Mouse (Mus musculus): ENCODE results near the gene Tcte3.
"Not testable (repeated sequence)": the region's sequence is repeated elsewhere in the genome, so short reads cannot be mapped to it uniquely, and the experiment has no call there.

Tcte3 gene

DNA sequence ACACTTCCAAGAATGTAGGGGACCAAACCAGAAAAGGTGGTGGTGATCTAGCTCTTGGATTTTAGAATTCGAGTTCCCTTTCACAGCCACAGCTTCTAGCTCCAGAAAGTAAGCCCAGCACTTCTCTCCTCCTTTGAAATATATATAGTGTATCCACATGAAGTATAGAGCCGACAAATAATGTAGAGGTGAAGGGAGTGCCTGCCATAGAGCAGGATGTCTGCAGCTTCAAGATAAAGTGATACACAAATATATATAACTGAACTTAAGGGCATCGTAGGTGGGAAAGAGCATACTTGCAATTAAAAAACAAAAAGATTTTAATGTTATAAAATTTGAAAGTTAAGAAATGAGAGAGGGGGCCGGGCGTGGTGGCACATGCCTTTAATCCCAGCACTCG is 15.8 kb downstream of the Tcte3 start:
- DNase-seq, result not testable (repeated sequence)

DNA sequence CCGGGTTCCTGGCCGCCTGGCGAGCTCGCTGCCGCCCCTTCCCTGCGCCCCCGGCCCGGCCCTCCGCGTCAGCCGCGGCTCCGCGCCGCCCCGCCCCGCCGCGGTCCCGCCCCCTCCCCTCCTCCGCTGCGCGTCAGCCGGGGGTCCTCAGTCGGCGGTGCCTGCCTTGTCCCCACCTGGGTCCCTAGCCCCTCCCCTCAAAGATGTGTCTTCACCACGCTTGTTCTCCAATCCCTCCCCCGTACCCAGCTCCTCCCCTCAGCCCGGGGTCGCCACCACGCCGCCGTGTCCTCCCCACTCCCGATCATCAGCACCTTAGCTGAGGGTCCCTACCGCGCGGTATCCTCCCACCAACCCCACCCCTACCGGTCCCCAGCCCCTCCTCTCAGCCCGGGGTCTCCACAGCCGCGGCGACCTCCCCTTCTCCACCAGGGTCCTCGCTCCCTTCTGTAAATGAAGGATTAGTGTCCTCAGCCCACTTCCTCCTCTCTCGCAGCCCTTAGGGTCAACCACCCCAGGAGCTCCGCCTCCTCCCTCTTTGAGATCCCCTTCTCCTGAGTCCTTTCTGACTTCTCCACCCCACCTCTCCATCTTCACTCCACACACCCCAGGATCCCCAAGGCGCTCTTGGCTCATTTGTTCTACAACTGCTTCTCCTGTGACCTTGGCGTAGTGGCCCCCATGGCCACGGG is 16.6 kb downstream of the Tcte3 start:
- DNase-seq, result not testable (repeated sequence)

- DNase-seq, result not testable (repeated sequence)
Measured at GRCm38 (mm10) chr17:15023878-15024492, 17.3 kb downstream of the Tcte3 start.

DNA sequence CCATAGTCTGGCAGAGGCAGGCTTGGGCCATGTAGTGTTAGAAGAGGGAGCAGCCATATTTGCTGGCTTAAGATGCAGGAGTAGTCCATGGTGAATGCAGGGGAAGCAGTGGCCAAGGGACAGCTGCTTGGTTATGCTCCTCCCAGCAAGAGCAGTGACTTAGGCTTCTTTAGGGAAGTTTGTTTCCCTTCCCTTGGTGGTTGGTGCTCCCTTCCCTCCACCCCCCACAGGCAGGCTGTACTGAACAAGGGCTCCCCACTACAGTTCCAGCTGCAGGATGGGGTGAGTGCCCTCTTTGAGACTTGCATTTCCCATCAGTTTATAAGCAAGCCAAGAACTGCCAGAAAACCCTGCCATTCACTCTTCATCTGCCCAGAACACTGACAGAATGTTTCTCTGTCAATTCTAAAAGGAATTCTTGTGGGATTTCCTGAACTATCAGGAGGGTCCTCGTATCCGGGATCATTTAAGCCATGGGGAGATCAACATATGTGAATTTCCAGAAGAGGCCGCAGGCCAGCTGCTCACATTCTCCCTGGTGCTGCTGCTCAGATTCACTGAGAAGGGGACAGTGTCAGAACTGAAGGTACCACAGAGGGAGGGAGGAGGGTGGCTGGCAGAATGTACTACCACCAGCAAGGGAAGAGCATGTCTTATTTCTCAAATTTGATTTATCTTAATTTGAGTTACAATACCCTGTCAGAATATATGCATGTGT is 19.6 kb downstream of the Tcte3 start:
- DNase-seq, result peak; percentile 4

DNA sequence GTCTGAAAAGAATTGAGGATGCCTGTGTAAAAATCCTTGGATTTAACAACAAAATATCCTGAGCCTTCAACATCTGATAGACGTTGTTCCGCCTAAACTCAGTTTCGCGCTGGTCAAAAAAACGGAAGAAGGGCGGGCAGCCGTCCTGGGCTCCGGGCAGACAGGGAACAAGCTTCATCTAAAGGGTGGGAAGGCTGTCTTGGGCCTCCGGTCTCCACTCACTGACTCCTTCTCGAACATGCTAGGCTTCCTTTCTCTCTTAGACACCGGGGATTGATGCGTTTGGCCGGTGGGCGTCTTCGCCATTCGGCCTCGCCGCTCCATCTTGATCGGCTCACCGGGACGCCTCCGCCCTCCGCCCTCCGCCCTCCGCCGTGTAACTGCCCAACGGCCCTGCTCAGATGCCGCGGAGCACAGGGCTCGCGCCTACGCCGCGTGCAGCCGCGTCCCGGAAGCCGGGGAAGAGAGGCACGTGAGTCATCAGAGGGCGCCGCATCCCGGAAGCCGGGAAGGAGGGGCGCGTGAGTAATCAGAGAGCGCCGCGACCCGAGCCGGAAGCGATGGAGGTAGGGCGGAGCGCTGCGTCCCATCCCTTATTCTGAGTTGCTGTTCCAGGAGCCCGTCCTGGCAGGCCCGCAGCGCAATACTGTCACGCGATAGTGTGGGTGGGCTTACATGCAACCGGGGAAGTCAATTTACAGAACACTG is 31.4 kb downstream of the Tcte3 start, which contains the start of gene Gm3435:
TSS of gene Gm3435 (plus strand) at position 471 of the 708 bp plus-strand sequence.
- DNase-seq, result not testable (repeated sequence)

- DNase-seq, result not testable (repeated sequence)
Measured at GRCm38 (mm10) chr17:15009088-15009487, 32.2 kb downstream of the Tcte3 start.

DNA sequence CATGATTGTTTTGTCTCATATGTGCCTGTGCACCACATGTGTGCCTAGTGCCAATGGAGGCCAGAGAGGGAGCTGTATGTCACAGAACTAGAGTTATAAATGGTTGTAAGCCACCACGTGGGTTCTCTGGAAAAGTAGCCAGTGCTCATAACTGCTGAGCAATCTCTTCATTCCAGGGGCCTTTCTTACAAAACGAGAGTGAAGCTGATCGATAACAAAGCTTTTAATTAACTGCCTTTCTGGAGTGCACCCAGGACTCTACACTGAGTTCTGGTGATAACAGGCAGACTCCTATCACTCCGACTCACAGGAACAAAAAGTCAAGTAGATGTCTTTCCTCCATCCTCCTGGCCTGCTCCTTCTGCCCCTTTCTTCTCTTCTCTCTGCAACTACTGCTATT is 41.2 kb downstream of the Tcte3 start:
- not testable (repeated sequence) for DNase-seq

- DNase-seq, result not testable (repeated sequence)
Measured at GRCm38 (mm10) chr17:14994140-14994539, 47.1 kb downstream of the Tcte3 start.

DNA sequence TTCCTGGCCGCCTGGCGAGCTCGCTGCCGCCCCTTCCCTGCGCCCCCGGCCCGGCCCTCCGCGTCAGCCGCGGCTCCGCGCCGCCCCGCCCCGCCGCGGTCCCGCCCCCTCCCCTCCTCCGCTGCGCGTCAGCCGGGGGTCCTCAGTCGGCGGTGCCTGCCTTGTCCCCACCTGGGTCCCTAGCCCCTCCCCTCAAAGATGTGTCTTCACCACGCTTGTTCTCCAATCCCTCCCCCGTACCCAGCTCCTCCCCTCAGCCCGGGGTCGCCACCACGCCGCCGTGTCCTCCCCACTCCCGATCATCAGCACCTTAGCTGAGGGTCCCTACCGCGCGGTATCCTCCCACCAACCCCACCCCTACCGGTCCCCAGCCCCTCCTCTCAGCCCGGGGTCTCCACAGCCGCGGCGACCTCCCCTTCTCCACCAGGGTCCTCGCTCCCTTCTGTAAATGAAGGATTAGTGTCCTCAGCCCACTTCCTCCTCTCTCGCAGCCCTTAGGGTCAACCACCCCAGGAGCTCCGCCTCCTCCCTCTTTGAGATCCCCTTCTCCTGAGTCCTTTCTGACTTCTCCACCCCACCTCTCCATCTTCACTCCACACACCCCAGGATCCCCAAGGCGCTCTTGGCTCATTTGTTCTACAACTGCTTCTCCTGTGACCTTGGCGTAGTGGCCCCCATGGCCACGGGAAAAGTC is 48.0 kb downstream of the Tcte3 start:
- DNase-seq, result not testable (repeated sequence)

DNA sequence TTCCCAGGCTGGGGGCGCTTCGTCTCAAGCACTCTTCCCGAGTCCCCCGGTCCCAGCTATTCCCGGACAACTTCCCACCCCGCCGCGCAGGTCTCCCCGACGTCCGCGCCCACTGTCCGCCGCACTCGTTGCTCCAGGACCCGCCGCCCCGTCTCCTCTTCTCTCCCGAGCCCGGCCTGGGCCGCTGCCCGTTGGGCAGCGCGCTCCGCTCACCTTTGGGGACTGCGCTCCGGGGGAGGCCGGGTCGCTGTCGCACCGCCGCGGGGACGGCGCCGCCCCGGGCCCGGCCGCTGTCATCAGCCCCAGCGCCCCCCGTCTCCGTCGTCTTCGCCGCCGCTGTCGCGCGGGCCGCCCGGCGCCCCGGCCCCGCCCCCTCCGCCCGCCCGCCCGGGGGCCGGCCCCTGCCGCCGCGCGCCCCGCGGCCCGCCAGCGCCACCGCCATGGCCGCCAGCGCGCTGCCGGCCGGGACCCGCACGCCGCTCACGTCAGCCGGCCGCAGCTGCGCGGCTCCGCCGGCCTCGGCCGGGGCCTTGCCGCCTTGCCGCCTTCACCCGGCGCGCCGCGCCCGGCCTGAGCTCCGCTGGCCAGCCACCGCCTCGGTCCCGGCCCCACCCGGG is 48.7 kb downstream of the Tcte3 start:
- DNase-seq, result not testable (repeated sequence)

DNA sequence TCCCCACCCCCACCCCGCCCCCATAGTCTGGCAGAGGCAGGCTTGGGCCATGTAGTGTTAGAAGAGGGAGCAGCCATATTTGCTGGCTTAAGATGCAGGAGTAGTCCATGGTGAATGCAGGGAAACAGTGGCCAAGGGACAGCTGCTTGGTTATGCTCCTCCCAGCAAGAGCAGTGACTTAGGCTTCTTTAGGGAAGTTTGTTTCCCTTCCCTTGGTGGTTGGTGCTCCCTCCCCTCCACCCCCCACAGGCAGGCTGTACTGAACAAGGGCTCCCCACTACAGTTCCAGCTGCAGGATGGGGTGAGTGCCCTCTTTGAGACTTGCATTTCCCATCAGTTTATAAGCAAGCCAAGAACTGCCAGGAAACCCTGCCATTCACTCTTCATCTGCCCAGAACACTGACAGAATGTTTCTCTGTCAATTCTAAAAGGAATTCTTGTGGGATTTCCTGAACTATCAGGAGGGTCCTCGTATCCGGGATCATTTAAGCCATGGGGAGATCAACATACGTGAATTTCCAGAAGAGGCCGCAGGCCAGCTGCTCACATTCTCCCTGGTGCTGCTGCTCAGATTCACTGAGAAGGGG is 51.1 kb downstream of the Tcte3 start:
- DNase-seq, result not testable (repeated sequence)

DNA sequence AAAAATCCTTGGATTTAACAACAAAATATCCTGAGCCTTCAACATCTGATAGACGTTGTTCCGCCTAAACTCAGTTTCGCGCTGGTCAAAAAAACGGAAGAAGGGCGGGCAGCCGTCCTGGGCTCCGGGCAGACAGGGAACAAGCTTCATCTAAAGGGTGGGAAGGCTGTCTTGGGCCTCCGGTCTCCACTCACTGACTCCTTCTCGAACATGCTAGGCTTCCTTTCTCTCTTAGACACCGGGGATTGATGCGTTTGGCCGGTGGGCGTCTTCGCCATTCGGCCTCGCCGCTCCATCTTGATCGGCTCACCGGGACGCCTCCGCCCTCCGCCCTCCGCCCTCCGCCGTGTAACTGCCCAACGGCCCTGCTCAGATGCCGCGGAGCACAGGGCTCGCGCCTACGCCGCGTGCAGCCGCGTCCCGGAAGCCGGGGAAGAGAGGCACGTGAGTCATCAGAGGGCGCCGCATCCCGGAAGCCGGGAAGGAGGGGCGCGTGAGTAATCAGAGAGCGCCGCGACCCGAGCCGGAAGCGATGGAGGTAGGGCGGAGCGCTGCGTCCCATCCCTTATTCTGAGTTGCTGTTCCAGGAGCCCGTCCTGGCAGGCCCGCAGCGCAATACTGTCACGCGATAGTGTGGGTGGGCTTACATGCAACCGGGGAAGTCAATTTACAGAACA is 62.8 kb downstream of the Tcte3 start, which contains the start of the genes 9030025P20Rik and Gm3417:
TSS of gene 9030025P20Rik (plus strand) at position 107 of the 677 bp plus-strand sequence.
TSS of gene Gm3417 (minus strand) at position 429 of the 677 bp plus-strand sequence.
- DNase-seq, result not testable (repeated sequence)

GRCm38 (mm10) chr17:14977718-14978361 is 63.4 kb downstream of the Tcte3 start:
- DNase-seq, result not testable (repeated sequence)
